Mouse (Mus musculus): ENCODE measurements around the gene Tmc2. TPM values are rescaled to one million over a fixed set of nuclear protein-coding genes. Genes with fewer than 3 reads are reported as not detected.

Tmc2 gene
- polyA plus RNA-seq, 1 experiment from 2014 or later, result 0.05 TPM

DNA sequence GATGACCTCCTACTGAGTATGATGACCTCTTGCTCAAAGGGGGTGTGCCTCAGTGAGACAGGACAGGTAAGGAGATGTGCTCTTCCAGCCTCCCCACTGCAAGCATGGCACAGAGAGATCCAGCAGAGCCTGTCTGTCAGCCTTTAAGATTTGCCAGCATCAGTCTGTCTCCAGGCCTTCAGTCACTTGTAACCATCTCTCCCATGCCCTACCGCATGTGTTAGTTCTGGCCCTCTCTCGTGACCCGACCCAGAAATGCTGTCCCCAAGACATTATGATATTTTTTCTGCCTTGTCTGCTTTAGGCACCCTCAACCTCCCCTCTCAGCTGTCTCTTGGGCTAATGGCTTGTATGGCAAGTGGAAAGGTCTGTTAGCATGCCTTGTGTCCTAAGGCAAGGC is 14.6 kb downstream of the Tmc2 start:
- no peaks in the 10 kb centered on the region for H3K36me3 ChIP-seq (ENCODE audit: control insufficient read depth, insufficient read depth, low read length)
- no peak for ATAC-seq (ENCODE audit: low read depth)
- no peak overlapping the region for H3K4me3 ChIP-seq (ENCODE audit: low read depth, low read length)
- no peak overlapping the region for H3K27ac ChIP-seq (ENCODE audit: low read depth, low read length)
- no peak overlapping the region for H3K9ac ChIP-seq (replicated peaks; ENCODE audit: low read depth, low read length)
- no peaks in the 10 kb centered on the region for H3K9me3 ChIP-seq (ENCODE audit: control insufficient read depth, low read length)
- H3K27me3 ChIP-seq (ENCODE audit: control insufficient read depth, insufficient read depth, low read length), result no peaks in the 10 kb centered on the region
- WGBS, result 100% methylated on average over 3 of the region's 3 CpGs
- no peaks in the 10 kb centered on the region for H3K4me1 ChIP-seq (ENCODE audit: control insufficient read depth, insufficient read depth, low read length)
- no peak overlapping the region for H3K4me2 ChIP-seq (ENCODE audit: low read depth, low read length)

DNA sequence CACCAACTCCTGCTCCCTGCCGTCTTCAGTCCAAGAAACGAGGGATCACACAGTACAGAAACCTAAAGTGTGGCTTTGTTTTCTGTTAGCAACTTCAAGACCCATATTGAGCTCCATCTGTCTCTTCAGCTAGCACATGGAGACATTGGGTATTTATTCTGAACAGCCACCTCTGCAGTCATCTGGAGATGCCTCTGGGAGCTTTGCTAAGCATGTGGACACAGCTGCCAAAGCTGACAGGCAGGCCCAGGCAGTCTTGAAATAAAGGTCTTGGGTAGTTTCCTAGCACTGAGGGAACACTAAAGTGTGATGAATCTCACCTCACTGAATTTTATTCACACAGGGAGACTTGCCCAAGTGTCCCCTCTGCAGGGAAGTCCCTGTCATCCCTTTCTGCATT is 16.6 kb downstream of the Tmc2 start:
- 77% methylated on average over 2 of the region's 2 CpGs for WGBS
- no peak for ATAC-seq (ENCODE audit: low read depth)
- no peak overlapping the region for H3K4me3 ChIP-seq (ENCODE audit: low read depth, low read length)

DNA sequence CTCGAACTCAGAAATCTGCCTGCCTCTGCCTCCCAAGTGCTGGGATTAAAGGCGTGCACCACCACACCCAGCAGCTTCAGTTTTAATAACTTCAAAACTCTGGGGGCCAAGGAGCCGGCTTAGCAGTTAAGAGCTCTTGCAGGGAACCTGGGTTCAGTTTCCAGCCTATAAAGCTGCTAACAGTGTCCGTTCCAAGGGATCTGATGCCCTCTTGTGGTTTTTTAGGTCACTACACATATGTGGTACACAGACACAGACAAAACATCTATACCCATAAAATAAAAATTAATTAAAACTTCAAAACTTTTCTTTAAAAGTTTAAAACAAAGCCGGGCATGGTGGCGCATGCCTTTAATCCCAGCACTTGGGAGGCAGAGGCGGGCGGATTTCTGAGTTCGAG is 51.9 kb downstream of the Tmc2 start:
- ATAC-seq (ENCODE audit: low read depth), result no peak
- 50% methylated on average over 9 of the region's 9 CpGs for WGBS

More for the DNA sequence above, 16.6 kb downstream of the Tmc2 start:
- Histone ChIP-seq H3K9ac (replicated peaks; ENCODE audit: low read depth, low read length) (no peak overlapping the region), H3K9me3 (ENCODE audit: control insufficient read depth, low read length) (no peaks in the 10 kb centered on the region), H3K27me3 (ENCODE audit: control insufficient read depth, insufficient read depth, low read length) (no peaks in the 10 kb centered on the region), H3K36me3 (ENCODE audit: control insufficient read depth, insufficient read depth, low read length) (no peaks in the 10 kb centered on the region), H3K4me1 (ENCODE audit: control insufficient read depth, insufficient read depth, low read length) (no peaks in the 10 kb centered on the region), H3K4me2 (ENCODE audit: low read depth, low read length) (no peak overlapping the region), H3K27ac (ENCODE audit: low read depth, low read length) (no peak overlapping the region)

DNA sequence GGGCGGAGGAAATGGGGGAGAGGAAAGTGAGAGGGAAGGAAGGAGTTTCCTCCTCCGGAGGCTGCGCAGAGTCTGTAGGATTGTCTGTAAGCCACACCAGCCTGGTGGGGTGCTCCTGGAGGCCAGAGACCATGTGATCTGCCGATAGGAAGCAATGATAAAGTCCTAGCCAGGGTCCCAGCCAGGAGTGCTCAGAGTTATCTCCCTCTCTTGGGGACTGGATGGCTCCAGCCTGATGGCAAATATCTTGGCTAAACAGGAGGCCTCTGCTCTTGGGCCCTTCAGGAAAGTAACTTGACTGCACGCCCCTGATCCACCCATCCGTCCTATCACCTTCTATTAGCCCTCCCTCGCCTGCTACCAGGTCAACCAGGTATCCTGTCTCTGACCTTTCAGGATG is 53.2 kb downstream of the Tmc2 start:
- H3K27me3 ChIP-seq (ENCODE audit: control insufficient read depth, insufficient read depth, low read length), result no peaks in the 10 kb centered on the region
- no peaks in the 10 kb centered on the region for H3K4me1 ChIP-seq (ENCODE audit: control insufficient read depth, insufficient read depth, low read length)
- WGBS, result 76% methylated on average over 7 of the region's 7 CpGs
- no peaks in the 10 kb centered on the region for H3K9me3 ChIP-seq (ENCODE audit: control insufficient read depth, low read length)
- no peak for ATAC-seq (ENCODE audit: low read depth)
- H3K36me3 ChIP-seq (ENCODE audit: control insufficient read depth, insufficient read depth, low read length), result no peaks in the 10 kb centered on the region
- no peak overlapping the region for H3K27ac ChIP-seq (ENCODE audit: low read depth, low read length)
- H3K4me3 ChIP-seq (ENCODE audit: low read depth, low read length), result no peak overlapping the region
- no peak overlapping the region for H3K9ac ChIP-seq (replicated peaks; ENCODE audit: low read depth, low read length)
- no peak overlapping the region for H3K4me2 ChIP-seq (ENCODE audit: low read depth, low read length)

More for the DNA sequence above, 51.9 kb downstream of the Tmc2 start:
- H3K4me3 ChIP-seq (ENCODE audit: low read depth, low read length), result no peak overlapping the region
- no peaks in the 10 kb centered on the region for H3K4me1 ChIP-seq (ENCODE audit: control insufficient read depth, insufficient read depth, low read length)
- no peak overlapping the region for H3K9ac ChIP-seq (replicated peaks; ENCODE audit: low read depth, low read length)
- no peaks in the 10 kb centered on the region for H3K27me3 ChIP-seq (ENCODE audit: control insufficient read depth, insufficient read depth, low read length)
- H3K27ac ChIP-seq (ENCODE audit: low read depth, low read length), result no peak overlapping the region
- H3K9me3 ChIP-seq (ENCODE audit: control insufficient read depth, low read length), result no peaks in the 10 kb centered on the region
- H3K4me2 ChIP-seq (ENCODE audit: low read depth, low read length), result no peak overlapping the region
- no peaks in the 10 kb centered on the region for H3K36me3 ChIP-seq (ENCODE audit: control insufficient read depth, insufficient read depth, low read length)

DNA sequence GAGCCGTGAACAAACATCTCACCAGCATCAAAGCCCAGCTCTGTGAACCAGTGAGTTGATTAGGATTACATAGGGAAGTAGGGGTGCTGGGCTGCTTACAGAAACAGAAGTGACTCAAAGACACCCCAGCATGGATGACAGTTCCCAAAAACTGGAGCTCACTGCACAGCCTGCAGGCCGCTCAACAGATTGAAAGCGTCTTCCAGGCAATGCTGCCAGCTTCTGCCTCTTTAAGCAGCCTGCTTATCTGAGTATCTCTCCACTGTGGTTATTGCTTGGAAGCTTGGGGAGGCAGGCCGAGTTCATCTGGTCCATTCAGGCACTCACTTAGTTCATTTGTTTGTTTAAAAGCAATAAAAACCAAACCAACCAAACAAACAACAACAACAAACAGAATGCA is 61.8 kb downstream of the Tmc2 start:
- Histone ChIP-seq H3K27me3 (ENCODE audit: control insufficient read depth, insufficient read depth, low read length) (no peaks in the 10 kb centered on the region), H3K4me2 (ENCODE audit: low read depth, low read length) (no peak overlapping the region), H3K9ac (replicated peaks; ENCODE audit: low read depth, low read length) (no peak overlapping the region), H3K4me1 (ENCODE audit: control insufficient read depth, insufficient read depth, low read length) (no peaks in the 10 kb centered on the region), H3K27ac (ENCODE audit: low read depth, low read length) (no peak overlapping the region), H3K4me3 (ENCODE audit: low read depth, low read length) (no peak overlapping the region), H3K36me3 (ENCODE audit: control insufficient read depth, insufficient read depth, low read length) (no peaks in the 10 kb centered on the region), H3K9me3 (ENCODE audit: control insufficient read depth, low read length) (no peaks in the 10 kb centered on the region)
- WGBS, result 83% methylated on average over 4 of the region's 4 CpGs
- ATAC-seq (ENCODE audit: low read depth), result no peak

DNA sequence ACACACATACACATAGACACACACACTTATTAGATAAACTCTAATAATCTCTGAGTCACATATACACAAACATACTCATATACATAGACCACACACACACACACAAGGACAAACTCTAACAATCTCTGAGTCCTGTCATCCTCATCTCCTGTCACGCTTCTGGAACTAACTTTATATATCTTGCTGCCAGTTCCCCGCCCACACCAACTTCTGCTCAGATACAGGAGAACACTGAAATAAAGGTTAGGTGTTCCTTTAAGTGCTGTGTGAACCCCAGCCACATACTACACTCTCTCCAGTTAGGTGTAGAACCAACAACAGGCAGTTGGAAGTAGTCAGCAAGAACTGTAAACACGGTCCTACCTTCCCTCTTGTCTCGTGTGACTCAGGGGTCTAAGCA is 65.8 kb downstream of the Tmc2 start:
- Histone ChIP-seq H3K27me3 (ENCODE audit: control insufficient read depth, insufficient read depth, low read length) (no peaks in the 10 kb centered on the region), H3K4me3 (ENCODE audit: low read depth, low read length) (no peak overlapping the region), H3K4me1 (ENCODE audit: control insufficient read depth, insufficient read depth, low read length) (no peaks in the 10 kb centered on the region), H3K4me2 (ENCODE audit: low read depth, low read length) (no peak overlapping the region), H3K36me3 (ENCODE audit: control insufficient read depth, insufficient read depth, low read length) (no peaks in the 10 kb centered on the region), H3K9me3 (ENCODE audit: control insufficient read depth, low read length) (no peaks in the 10 kb centered on the region), H3K9ac (replicated peaks; ENCODE audit: low read depth, low read length) (no peak overlapping the region), H3K27ac (ENCODE audit: low read depth, low read length) (no peak overlapping the region)
- 80% methylated on average over 4 of the region's 4 CpGs for WGBS
- no peak for ATAC-seq (ENCODE audit: low read depth)

DNA sequence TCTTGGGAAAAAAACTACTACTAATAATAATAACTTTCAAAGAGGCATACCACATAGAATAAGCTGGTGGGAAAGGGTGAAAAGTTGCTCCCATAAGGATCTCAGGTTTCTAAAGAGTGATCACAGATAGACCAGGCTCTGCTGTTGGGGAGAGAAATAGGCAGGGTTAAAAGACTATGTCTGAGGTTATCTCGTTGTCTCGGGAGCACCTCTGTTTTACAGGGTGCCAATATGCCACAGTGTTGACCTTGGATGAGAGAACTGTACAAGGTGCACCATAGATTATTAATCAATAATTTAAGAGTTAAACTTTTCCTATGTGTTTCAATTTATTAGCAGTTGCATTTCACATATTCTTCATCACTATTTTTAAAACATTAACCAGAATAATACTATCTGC is 66.9 kb downstream of the Tmc2 start:
- no peak overlapping the region for H3K9ac ChIP-seq (replicated peaks; ENCODE audit: low read depth, low read length)
- H3K27me3 ChIP-seq (ENCODE audit: control insufficient read depth, insufficient read depth, low read length), result no peaks in the 10 kb centered on the region
- no peaks in the 10 kb centered on the region for H3K4me1 ChIP-seq (ENCODE audit: control insufficient read depth, insufficient read depth, low read length)
- no peak for ATAC-seq (ENCODE audit: low read depth)
- 90% methylated on average over 2 of the region's 2 CpGs for WGBS
- no peak overlapping the region for H3K4me2 ChIP-seq (ENCODE audit: low read depth, low read length)
- H3K36me3 ChIP-seq (ENCODE audit: control insufficient read depth, insufficient read depth, low read length), result no peaks in the 10 kb centered on the region
- no peaks in the 10 kb centered on the region for H3K9me3 ChIP-seq (ENCODE audit: control insufficient read depth, low read length)
- H3K27ac ChIP-seq (ENCODE audit: low read depth, low read length), result no peak overlapping the region
- H3K4me3 ChIP-seq (ENCODE audit: low read depth, low read length), result no peak overlapping the region

DNA sequence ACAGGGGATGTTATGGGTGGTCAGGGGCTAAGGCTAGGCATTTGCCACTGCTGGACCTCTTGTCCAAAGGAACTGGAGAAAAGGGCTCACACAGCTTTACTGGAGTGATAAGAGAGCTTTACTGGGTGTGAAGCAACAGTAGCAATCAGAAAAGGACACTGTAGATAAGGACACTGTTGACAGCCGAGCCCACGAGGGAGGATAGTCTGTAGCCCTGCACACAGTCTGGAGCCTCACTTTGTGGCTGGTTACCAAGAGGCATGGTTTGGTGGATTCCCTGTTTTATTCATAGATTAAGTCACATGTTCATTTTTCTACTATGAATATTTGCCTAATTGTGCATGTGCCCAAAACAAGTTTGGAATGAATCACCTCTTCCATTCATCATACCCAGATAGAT is 67.4 kb downstream of the Tmc2 start:
- Histone ChIP-seq H3K4me2 (ENCODE audit: low read depth, low read length) (no peak overlapping the region), H3K9ac (replicated peaks; ENCODE audit: low read depth, low read length) (no peak overlapping the region), H3K27ac (ENCODE audit: low read depth, low read length) (no peak overlapping the region), H3K36me3 (ENCODE audit: control insufficient read depth, insufficient read depth, low read length) (no peaks in the 10 kb centered on the region), H3K9me3 (ENCODE audit: control insufficient read depth, low read length) (no peaks in the 10 kb centered on the region), H3K27me3 (ENCODE audit: control insufficient read depth, insufficient read depth, low read length) (no peaks in the 10 kb centered on the region), H3K4me1 (ENCODE audit: control insufficient read depth, insufficient read depth, low read length) (no peaks in the 10 kb centered on the region), H3K4me3 (ENCODE audit: low read depth, low read length) (no peak overlapping the region)
- 91% methylated on average over 2 of the region's 2 CpGs for WGBS
- ATAC-seq (ENCODE audit: low read depth), result no peak

DNA sequence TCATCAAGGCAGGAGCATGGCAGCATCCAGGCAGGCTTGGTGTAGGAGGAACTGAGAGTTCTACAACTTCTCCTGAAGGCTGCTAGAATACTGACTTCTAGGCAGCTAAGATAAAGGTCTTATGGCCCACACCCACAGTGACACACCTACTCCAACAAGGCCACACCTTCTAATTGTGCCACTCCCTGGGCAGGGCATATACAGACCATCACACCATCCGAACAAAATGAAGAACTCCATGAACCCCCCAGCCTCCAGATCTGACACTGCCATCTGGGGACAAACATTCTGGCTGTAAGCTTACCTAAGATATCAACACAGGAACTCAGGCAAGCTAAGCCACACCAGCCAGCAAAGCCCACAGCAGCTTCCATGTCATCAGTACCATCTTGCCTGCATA is 70.5 kb downstream of the Tmc2 start:
- Histone ChIP-seq H3K4me2 (ENCODE audit: low read depth, low read length) (no peak overlapping the region), H3K9me3 (ENCODE audit: control insufficient read depth, low read length) (no peaks in the 10 kb centered on the region), H3K36me3 (ENCODE audit: control insufficient read depth, insufficient read depth, low read length) (no peaks in the 10 kb centered on the region), H3K9ac (replicated peaks; ENCODE audit: low read depth, low read length) (no peak overlapping the region), H3K27me3 (ENCODE audit: control insufficient read depth, insufficient read depth, low read length) (no peaks in the 10 kb centered on the region), H3K27ac (ENCODE audit: low read depth, low read length) (no peak overlapping the region), H3K4me1 (ENCODE audit: control insufficient read depth, insufficient read depth, low read length) (no peaks in the 10 kb centered on the region), H3K4me3 (ENCODE audit: low read depth, low read length) (no peak overlapping the region)
- WGBS, result 94% methylated on average over 1 of the region's 1 CpGs
- no peak for ATAC-seq (ENCODE audit: low read depth)

DNA sequence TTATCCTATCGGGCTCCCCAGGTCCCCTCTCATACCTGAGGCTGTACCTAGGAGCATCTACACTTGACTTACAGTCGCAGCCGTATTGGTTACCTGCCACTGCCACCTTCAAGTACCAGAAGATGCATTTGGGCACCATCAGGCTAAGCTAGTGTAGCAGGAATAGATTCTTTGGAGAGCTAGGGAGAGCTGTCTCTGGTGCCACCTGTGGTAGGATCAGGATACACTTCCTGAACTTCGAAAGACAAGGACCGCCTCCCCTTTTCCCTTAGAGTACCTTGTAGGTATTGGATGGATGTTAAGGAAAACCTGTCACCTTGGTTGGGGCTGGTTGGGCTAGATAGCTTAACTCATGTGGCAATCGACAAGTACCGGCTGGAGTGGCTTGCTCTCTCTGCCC is 73.1 kb downstream of the Tmc2 start:
- H3K27me3 ChIP-seq (ENCODE audit: control insufficient read depth, insufficient read depth, low read length), result no peaks in the 10 kb centered on the region
- 70% methylated on average over 7 of the region's 7 CpGs for WGBS
- H3K9me3 ChIP-seq (ENCODE audit: control insufficient read depth, low read length), result no peaks in the 10 kb centered on the region
- H3K4me2 ChIP-seq (ENCODE audit: low read depth, low read length), result no peak overlapping the region
- ATAC-seq (ENCODE audit: low read depth), result no peak
- H3K4me3 ChIP-seq (ENCODE audit: low read depth, low read length), result no peak overlapping the region
- H3K36me3 ChIP-seq (ENCODE audit: control insufficient read depth, insufficient read depth, low read length), result no peaks in the 10 kb centered on the region
- H3K27ac ChIP-seq (ENCODE audit: low read depth, low read length), result no peak overlapping the region
- H3K9ac ChIP-seq (replicated peaks; ENCODE audit: low read depth, low read length), result no peak overlapping the region
- H3K4me1 ChIP-seq (ENCODE audit: control insufficient read depth, insufficient read depth, low read length), result peaks cover 1% of the 10 kb centered on the region; the same call in 1 of the 2 replicates

All from neural tube, embryonic 14.5 days (tissue).